Mouse (Mus musculus) myocyte (in vitro differentiated cells): Measurements from ENCODE around the gene Gm20388. TPM values are rescaled to one million over a fixed set of nuclear protein-coding genes. Genes with fewer than 3 reads are reported as not detected.
A peak's percentile ranks its signal among the peaks of the same experiment; 100 is the strongest.

Experiments used
- H3K27me3 ChIP-seq: one replicate; pipeline ENCODE4 v1.6.1; 2011; ENCODE audit not compliant: control insufficient read depth, insufficient read depth, insufficient read length
- H3K36me3 ChIP-seq: one replicate; pipeline ENCODE4 v1.6.1; 2011; ENCODE audit not compliant: control insufficient read depth, insufficient read depth
- H3K4me2 ChIP-seq: one replicate; pipeline ENCODE4 v1.6.1; 2011; ENCODE audit warnings: low read depth, control low read depth
- H3K4me3 ChIP-seq: one replicate; pipeline ENCODE4 v1.5.1; 2011; ENCODE audit warnings: mild to moderate bottlenecking, control low read depth, moderate library complexity
- H3K79me2 ChIP-seq: one replicate; pipeline ENCODE4 v1.6.1; 2011; ENCODE audit not compliant: control insufficient read depth, insufficient read depth
- H3ac ChIP-seq: one replicate; pipeline ENCODE4 v1.6.1; 2011; ENCODE audit not compliant: control insufficient read depth, insufficient read length
- CEBPB ChIP-seq: IDR thresholded peaks from 2 replicates; pipeline ENCODE4 v1.6.1; 2011; ENCODE audit warnings: mild to moderate bottlenecking, moderate library complexity; ENCODE audit not compliant: poor library complexity, insufficient read depth, severe bottlenecking
- E2F4 ChIP-seq: IDR thresholded peaks from one replicate; pipeline ENCODE4 v1.6.1; 2011; ENCODE audit warnings: mild to moderate bottlenecking, control low read depth, moderate library complexity; ENCODE audit not compliant: insufficient read depth
- MAX ChIP-seq: IDR thresholded peaks from one replicate; pipeline ENCODE4 v1.6.1; 2011; ENCODE audit warnings: low read depth, mild to moderate bottlenecking, control low read depth
- MYOD1 ChIP-seq, 3 experiments: IDR thresholded peaks; one replicate each; pipeline ENCODE4 v1.6.1; 2011; ENCODE audit warnings: control low read depth in 2 of 3, low read depth in 2 of 3, mild to moderate bottlenecking in 2 of 3, moderate library complexity in 1 of 3; ENCODE audit not compliant: insufficient read length in 2 of 3, control insufficient read depth in 1 of 3
- MYOG ChIP-seq, 3 experiments: IDR thresholded peaks; one replicate each; pipeline ENCODE4 v1.6.1; 2011; ENCODE audit warnings: control low read depth in 2 of 3, low read depth in 2 of 3, mild to moderate bottlenecking in 2 of 3; ENCODE audit not compliant: insufficient read length in 2 of 3, control insufficient read depth in 1 of 3, insufficient read depth in 1 of 3
- POLR2A ChIP-seq: IDR thresholded peaks from one replicate; pipeline ENCODE4 v1.6.1; 2011; ENCODE audit warnings: low read depth, mild to moderate bottlenecking, control low read depth, moderate library complexity; ENCODE audit not compliant: insufficient read length
- POLR2AphosphoS2 ChIP-seq: IDR thresholded peaks from one replicate; pipeline ENCODE4 v1.6.1; 2011; ENCODE audit warnings: low read depth, control low read depth; ENCODE audit not compliant: insufficient read length
- REST ChIP-seq: IDR thresholded peaks from one replicate; pipeline ENCODE4 v1.6.1; 2011; ENCODE audit warnings: mild to moderate bottlenecking, control low read depth, moderate library complexity; ENCODE audit not compliant: insufficient read depth, insufficient read length
- SRF ChIP-seq: IDR thresholded peaks from one replicate; pipeline ENCODE4 v1.6.1; 2011; ENCODE audit warnings: low read depth; ENCODE audit not compliant: control insufficient read depth, insufficient read length
- TCF12 ChIP-seq: IDR thresholded peaks from one replicate; pipeline ENCODE4 v1.6.1; 2011; ENCODE audit warnings: mild to moderate bottlenecking, control low read depth; ENCODE audit not compliant: poor library complexity, insufficient read depth, severe bottlenecking
- TCF3 ChIP-seq: IDR thresholded peaks from one replicate; pipeline ENCODE4 v1.6.1; 2011; ENCODE audit warnings: low read depth, control low read depth; ENCODE audit not compliant: insufficient read length
- USF1 ChIP-seq: IDR thresholded peaks from one replicate; pipeline ENCODE4 v1.6.1; 2011; ENCODE audit warnings: low read depth, mild to moderate bottlenecking, control low read depth, moderate library complexity
- polyA plus RNA-seq: library from polyadenylated mRNA; unstranded; fragments of >200 nt; fragmentation: generic; extraction: Trizol; gene quantifications from one replicate; pipeline ENCODE4 v1.2.1, GENCODE M21; 2012; ENCODE audit warnings: missing spikeins

The Gm20388 gene
- polyA plus RNA-seq, 1 experiment = 15.3 TPM

GRCm38 (mm10) chr8:119909944-119910546, 596 bp upstream of the Gm20388 start, which contains the start of gene Usp10:
Usp10 (plus strand) TSS chr8:119910360.
- Histone ChIP-seq H3K4me3 (peak within 1 kb of the TSS; percentile 41), H3K4me2 (peak within 1 kb of the TSS; percentile 97), H3K27me3 (no peaks in the 10 kb centered on the region), H3K79me2 (peaks cover 40% of the 10 kb centered on the region), H3ac (peak within 1 kb of the TSS; percentile 91), H3K36me3 (no peaks in the 10 kb centered on the region)
- TF ChIP-seq CEBPB (no peak), POLR2AphosphoS2 (no peak), MAX (no peak), POLR2A (no peak), E2F4 (no peak), TCF12 (no peak), USF1 (no peak), MYOD1 (IDR thresholded peaks at IDR 0.05; ENCODE audit: control insufficient read depth in 1 of 3, insufficient read length in 2 of 3, low read depth in 2 of 3) (no peak), REST (no peak), SRF (no peak), MYOG (IDR thresholded peaks at IDR 0.05; ENCODE audit: control insufficient read depth in 1 of 3, insufficient read depth in 1 of 3, insufficient read length in 2 of 3, low read depth in 2 of 3) (no peak), TCF3 (no peak)

DNA sequence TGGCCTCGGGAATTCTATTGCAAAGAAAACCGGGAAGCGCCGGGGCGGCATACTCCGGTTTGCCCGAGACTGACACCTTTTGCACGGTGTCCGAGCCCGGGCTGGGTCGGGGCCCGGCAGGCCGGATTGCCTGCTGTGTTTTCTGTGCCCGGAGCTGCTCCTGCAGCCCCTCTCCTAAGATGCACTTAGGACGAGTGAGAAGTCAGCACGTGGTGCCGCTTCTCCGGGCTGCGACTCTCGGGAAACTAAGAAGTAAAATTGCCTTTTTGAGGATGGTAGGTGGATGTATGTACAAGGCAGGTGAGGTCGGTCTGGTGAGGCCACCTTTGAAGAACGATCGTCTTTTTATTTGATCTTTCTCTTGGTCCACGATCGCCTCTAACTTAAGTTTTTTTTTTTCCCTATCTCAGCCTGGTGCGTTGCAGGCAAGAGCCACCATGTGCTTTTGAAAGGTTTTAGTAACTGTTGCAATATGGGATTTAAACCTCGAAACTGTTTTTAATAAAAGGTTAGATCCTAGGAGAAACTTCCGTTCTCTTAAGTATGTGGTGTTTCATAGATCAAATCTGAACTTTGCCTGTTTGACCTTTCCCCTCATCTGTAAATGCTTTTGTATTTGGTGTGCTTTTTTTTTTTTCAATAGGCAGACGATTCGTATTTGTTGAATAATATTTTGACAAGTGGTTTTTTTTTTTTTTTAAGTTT, 769 bp downstream of the Gm20388 start:
- Histone ChIP-seq H3K79me2 (peaks cover 54% of the 10 kb centered on the region), H3ac (peak overlapping the region; percentile 91), H3K4me2 (peak overlapping the region; percentile 94), H3K4me3 (peak overlapping the region; percentile 41), H3K36me3 (no peaks in the 10 kb centered on the region), H3K27me3 (no peaks in the 10 kb centered on the region)
- TF ChIP-seq MYOG (IDR thresholded peaks at IDR 0.05; ENCODE audit: control insufficient read depth in 1 of 3, insufficient read depth in 1 of 3, insufficient read length in 2 of 3, low read depth in 2 of 3) = no peak
- peak; percentile 42 for TF ChIP-seq USF1
- no peak for TF ChIP-seq E2F4

DNA sequence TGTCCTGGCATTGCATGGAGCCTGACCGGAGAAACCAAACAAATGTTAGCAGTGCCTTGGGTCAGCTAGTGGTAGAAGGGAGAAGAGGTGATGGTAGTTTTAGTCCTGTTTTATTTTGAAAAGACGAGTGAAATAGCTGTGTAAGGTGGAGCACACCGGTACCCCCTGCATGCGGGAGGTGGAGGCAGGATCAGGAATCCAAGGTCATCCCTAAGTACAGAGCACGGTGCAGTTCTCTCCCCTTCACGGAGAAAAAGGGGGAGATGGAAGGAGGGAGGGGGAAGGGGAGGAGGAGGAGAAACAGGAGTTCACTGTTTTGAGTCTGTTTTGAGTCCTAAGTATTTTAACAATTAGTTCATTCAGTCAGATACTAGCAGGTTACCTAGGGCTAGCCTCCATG, 2.0 kb downstream of the Gm20388 start:
- H3ac ChIP-seq = no peak overlapping the region
- H3K27me3 ChIP-seq = no peaks in the 10 kb centered on the region
- peaks cover 66% of the 10 kb centered on the region for H3K79me2 ChIP-seq
- H3K36me3 ChIP-seq = no peaks in the 10 kb centered on the region
- TF ChIP-seq MAX (no peak), POLR2A (no peak), E2F4 (no peak), MYOD1 (IDR thresholded peaks at IDR 0.05; ENCODE audit: control insufficient read depth in 1 of 3, insufficient read length in 2 of 3, low read depth in 2 of 3) (no peak), CEBPB (no peak), POLR2AphosphoS2 (no peak), TCF12 (no peak), USF1 (no peak)
- no peak overlapping the region for H3K4me3 ChIP-seq
- peak overlapping the region; percentile 94 for H3K4me2 ChIP-seq

- Histone ChIP-seq H3K27me3 (no peaks in the 10 kb centered on the region), H3K79me2 (peaks cover 71% of the 10 kb centered on the region), H3ac (no peak overlapping the region), H3K4me2 (peak overlapping the region; percentile 25), H3K36me3 (no peaks in the 10 kb centered on the region), H3K4me3 (no peak overlapping the region)
- no peak for TF ChIP-seq CEBPB
- TF ChIP-seq SRF = no peak
- no peak for TF ChIP-seq E2F4
- TF ChIP-seq TCF3 = no peak
- no peak for TF ChIP-seq POLR2A
- no peak for TF ChIP-seq TCF12
- no peak for TF ChIP-seq USF1
- TF ChIP-seq MAX = no peak
- no peak for TF ChIP-seq REST
- TF ChIP-seq MYOD1 (IDR thresholded peaks at IDR 0.05; ENCODE audit: control insufficient read depth in 1 of 3, insufficient read length in 2 of 3, low read depth in 2 of 3) = no peak
- TF ChIP-seq MYOG (IDR thresholded peaks at IDR 0.05; ENCODE audit: control insufficient read depth in 1 of 3, insufficient read depth in 1 of 3, insufficient read length in 2 of 3, low read depth in 2 of 3) = no peak
- TF ChIP-seq POLR2AphosphoS2 = no peak
These were observed 2.5 kb downstream of the Gm20388 start for GRCm38 (mm10) chr8:119913181-119913580.

DNA sequence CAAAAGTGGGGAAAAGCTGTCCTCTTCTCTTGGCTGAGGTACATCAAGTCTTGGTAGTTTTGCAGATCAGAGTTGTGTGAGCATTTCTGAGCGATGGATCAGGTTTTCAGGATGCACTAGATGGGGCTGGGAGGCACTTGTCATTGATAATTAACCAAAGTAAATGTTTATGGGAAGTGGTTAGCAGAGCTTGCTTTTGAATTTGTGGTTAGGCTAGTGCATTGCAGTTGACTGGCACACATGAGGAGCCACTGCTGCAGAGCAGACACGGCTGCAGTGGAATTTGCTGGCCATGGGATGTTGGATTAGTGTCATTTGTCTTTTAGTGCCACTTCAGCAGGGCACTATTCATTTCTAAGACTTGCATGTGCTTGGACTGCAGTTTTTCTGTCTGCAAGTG, 3.5 kb downstream of the Gm20388 start:
- Histone ChIP-seq H3K4me2 (no peak overlapping the region), H3ac (no peak overlapping the region), H3K4me3 (no peak overlapping the region), H3K36me3 (no peaks in the 10 kb centered on the region), H3K27me3 (no peaks in the 10 kb centered on the region), H3K79me2 (peaks cover 79% of the 10 kb centered on the region)
- no peak for TF ChIP-seq POLR2AphosphoS2
- TF ChIP-seq SRF = no peak
- TF ChIP-seq TCF3 = no peak
- no peak for TF ChIP-seq CEBPB
